Mouse (Mus musculus): ENCODE measurements around the gene Gm44790. TPM values are rescaled to one million over a fixed set of nuclear protein-coding genes. Genes with fewer than 3 reads are reported as not detected.

Gene Gm44790
- total RNA-seq, 2 experiments from 2014 or later: not detected

DNA sequence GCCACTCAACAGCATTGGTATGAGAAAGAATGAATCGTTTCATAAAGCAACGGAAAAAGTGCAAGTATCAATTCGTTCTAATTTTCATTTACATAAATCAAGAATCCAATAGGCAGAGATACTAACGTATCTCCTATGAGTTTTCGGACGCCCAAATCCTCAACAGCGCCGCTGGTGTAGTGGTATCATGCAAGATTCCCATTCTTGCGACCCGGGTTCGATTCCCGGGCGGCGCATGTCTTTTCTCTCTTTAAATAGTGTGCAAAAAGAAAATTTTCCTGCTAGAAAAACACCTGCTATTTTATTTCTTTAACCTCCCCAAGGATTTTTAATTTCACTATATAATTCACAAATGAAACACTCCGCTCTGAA is 22.7 kb upstream of the Gm44790 start:
- DNase-seq (ENCODE audit: low spot score): peak; percentile 88

DNA sequence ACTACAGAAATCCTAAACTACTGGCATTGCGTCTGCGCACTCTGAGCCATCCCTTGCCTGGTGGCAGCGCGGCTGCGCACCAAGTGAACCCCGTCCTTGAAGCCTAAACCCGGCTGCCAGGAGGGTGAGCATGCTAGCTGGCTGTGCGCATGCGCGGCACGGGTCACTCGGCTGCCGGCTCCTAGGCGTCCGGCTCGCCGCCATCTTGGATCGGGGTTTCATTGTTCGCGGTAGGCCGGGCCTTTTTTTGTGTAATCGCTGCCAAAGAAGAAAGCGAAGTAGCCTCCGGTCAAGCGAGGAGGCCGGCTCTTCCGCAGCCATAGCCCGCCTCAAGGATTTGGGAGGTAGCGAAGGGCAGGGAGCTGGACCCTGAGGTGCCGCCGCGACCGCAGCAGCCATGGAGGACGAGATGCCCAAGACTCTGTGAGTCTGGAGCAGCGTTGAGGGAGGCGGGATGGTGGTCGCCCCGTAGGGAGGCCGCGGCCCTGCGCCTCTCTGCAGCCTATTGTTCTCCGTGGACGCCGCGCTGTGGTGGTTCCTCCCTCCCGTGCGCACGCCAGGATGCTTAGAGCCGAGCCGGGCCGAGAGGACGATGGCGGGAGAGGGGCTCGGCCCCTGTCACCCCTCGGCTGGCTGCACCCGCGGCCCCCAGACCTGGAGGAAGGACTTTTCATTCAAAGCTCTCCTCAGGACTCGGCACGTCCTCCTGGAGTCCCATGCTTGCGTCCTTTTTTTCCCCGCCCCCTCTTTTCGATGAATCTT is 22.2 kb upstream of the Gm44790 start, which contains the start of gene Tia1:
TSS of gene Tia1 (plus strand) at position 120 of the 762 bp plus-strand sequence.
- peak; percentile 97 for DNase-seq (ENCODE audit: low spot score)

DNA sequence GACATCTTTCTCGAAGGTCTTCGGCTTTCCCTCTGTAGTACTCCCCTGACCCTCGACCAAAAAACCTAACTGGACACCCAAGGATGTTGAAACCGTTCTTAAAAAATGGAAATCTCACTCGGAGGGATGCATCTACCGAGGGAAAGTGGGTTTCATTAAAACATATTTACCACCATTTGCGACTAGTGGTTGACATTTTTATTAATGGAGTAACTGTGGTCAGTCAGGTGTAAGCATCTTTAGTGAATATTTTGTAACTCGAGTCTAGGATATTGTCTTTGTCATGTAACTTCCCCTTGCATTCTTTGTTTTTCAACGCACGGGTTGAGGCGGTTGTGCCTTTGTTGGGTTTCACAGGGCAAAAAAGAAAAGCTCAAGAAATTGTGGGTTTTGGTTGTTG is 21.5 kb upstream of the Gm44790 start:
- DNase-seq (ENCODE audit: low spot score): no peak

DNA sequence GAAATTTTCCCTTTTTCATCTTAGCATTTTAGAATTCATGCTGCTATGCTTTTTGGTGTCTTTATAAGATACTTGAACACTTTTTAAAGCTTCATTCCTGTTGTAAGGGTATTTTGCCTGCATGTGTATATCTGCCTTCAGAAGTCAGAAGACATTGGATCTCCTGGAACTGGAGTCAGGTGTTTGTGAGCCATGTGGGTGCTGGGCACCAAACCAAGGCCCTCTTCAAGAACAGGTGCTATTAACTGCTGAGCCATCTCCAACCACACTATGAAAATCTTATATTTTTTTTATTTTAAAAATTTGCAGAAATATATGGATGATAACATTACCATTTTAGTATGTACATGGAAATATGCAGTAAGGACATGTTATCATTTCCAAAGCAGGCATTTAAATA is 20.2 kb upstream of the Gm44790 start:
- DNase-seq (ENCODE audit: low spot score): peak; percentile 61

DNA sequence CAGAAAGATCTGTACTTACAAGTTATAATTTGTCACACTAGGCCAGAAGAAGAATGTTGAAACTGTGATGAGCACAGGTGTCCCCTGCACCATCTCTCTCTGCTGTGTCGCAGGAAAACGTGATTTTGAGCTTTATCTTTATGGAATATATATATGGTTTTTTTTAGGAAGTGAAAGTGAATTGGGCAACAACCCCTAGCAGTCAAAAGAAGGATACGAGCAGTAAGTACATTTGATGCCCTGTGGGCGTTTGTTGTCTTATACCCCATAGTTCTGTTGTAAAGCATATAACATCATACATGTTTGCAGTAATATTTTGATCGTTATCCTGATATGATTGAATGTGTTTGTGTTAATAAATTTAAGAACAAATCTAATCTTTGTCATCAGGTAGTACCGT is 7.7 kb upstream of the Gm44790 start:
- no peak for DNase-seq (ENCODE audit: low spot score)

DNA sequence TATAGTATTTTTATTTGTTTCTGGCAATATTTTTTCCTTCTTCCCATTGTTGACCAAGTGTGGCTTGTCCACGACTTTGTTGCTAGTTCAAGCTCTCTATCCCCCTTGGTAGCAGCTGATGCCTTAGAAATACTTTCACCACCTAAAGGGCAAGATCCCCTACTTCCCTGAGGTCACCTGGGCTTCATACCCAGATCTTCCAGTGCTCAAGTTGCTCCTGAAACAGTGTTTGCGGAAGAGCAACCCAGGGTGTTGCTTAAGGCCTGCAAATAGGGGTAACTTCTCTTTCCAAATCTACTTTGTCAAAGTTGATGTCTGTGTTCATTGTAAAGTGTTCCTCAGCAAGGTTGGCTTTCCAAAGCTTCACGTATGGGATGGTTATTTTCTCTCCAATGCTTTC is 7.2 kb upstream of the Gm44790 start:
- no peak for DNase-seq (ENCODE audit: low spot score)

DNA sequence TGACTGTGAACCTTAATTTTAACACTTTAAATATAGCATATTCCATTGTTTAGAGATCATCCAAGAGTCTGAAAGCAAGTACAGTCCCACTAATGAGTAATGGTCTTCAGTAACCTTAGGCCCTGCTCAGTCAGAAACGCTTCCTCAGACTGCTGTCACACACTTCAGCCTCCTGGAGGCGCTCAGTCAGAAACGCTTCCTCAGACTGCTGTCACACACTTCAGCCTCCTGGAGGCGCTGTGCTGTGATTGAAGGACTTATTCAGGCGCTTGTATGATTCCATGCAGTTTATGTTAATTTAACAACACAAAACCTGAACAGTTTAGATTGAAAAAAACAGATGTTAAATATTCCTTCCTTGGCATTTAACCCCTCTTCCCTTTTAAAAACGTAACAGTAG is 6.0 kb upstream of the Gm44790 start:
- DNase-seq (ENCODE audit: low spot score): no peak

DNA sequence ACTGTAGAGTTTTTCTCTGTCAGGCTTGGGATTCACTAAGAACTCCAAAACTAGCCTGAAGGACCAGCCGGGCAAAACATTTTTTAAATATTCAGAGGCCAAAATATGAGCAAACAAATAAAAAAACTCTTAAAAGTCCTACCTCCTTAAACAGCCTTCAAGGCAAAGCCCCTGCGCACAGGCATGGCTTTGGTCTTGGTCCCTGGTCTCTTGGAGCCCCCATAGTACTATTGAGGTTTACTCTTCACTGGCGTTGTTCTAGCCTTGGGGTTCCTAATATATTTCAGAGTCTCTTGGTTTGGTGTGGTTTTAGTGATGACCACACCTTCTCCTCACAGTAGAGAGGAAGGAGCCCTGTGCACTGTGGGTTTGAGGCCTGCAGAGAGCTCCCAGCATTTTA is 5.1 kb downstream of the Gm44790 start:
- no peak for DNase-seq (ENCODE audit: low spot score)

DNA sequence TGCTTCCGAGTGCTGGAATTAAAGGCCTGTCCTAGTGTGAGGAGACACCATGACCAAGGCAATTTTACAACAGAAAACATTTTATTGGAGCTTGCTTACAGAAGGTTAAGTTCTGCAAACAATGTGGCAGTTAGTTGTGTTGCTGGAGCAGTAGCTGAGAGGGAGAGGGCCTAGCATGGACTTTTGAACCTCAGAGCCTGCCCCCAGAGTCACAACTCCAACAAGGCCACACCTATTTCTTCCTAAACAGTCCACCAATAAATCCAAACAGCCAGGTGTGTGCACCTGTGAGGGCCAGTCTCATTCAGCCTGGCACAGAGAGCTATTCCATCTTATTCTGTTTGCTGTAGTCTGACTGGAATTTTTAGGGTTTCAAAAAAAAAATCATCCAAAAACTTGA is 7.2 kb downstream of the Gm44790 start:
- no peak for DNase-seq (ENCODE audit: low spot score)

DNA sequence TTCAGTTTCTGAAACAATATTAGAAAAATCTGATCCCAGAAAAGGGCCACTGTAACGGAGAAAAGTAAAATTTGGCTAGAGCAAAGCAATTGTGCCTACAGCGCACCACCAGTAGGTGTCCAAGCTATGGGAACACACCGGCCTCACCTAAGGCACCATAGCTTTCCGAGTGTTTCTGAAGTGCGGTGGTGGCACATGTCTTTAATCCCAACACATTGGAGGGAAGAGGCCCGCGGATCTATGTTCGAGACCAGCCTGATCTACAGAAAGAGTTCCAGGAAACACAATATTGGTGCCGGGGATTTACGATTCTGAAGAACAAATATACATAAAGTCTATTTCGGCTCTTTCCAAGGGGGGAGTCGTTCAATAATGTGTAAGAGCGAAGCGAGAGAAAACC is 11.3 kb downstream of the Gm44790 start:
- DNase-seq (ENCODE audit: low spot score): peak; percentile 43

DNA sequence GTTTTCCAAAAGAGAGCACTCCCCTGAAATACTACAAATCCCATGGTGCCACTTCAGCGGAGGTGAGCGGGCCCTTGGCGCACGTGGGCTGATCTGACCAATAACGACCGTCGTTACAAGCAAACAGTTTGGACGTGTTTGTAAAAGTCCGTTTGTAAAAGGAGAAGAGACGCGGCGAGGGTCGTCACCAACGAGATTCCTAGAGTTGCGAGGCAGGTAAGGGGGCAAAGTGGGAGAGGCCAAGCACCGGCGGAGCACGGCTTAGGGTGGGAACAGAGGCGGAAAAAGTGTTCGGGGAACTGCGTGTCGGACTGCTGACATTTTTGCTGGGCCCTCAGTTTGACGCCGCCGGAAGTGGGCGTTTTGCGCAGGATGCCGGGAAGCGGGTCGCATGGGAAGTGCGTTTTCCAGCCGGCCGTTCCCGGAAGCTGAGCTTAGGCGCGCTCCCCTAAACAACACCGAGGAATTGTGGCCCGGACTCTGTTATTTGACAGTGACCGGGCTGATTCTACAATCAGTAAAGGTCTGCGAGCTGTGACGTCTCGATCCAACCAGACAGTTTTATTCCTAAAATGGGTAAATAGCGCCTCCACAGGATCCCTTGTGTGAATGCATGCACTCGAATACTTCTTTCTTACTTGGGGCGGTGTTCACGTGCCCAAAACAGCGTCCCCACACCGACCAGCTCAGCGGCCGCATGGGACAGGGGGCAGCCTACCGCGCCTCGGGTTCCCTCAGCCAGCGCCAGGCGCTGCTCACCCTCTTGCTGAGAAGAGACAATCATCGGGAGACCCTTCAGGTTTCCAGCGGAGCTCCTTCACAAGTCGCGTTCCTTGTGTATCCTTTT is 12.0 kb downstream of the Gm44790 start, which contains the start of gene C87436:
TSS of gene C87436 (plus strand) at position 103 of the 847 bp plus-strand sequence.
- DNase-seq (ENCODE audit: low spot score): peak; percentile 95

DNA sequence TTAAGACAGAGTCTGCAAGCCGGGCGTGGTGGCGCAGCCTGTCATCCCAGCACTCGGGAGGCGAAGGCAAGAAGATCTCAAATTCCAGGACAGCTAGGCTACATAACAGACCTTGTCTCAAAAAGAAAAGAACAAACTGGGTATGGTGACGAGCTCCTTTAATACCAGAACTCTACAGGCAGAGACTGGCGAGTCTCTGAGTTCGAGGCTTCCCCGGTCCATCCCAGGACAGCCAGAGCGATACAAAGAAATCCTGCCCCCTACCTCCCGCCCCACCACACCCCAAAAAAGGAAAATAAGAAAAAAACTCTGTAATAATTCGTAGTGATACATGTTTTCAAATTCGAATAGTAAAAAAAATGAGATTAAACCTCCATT is 12.7 kb downstream of the Gm44790 start:
- no peak for DNase-seq (ENCODE audit: low spot score)

DNA sequence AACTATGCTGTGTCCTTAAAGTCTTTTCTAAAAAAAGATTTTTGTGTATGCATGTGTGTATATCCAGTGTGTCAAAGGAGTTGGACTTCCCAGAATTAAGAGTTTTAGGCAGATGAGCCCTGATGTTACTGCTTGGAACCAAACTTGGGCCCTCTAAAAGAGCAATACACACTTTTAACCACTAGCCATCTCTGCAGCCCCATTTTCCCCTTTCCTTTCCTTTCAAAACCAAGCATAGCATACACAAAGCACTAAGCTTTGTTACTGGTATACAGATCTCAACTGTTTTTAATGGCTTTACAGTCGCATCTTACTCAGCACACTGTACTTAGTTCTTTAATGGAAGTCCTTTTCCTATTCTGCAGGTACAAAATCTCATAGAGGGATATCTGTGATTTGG is 13.1 kb downstream of the Gm44790 start:
- no peak for DNase-seq (ENCODE audit: low spot score)

DNA sequence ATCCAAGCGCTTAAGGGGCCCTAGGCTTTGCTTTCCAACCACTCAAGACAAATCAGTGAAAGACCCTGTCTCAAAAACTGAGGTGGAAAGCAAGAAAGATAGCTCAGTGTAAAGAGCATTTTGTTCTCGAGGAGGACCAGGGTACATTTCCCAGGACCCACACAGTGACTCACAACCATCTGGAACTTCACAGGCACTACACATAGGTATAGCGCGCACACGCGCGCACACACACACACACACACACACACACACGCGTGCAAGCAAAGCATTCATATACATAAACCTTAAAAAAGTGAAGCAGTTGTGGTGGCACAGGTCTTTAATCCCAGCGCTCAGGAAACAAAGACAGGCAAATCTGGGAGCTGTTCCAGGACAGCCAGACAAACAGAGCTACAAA is 15.1 kb downstream of the Gm44790 start:
- DNase-seq (ENCODE audit: low spot score): no peak

DNA sequence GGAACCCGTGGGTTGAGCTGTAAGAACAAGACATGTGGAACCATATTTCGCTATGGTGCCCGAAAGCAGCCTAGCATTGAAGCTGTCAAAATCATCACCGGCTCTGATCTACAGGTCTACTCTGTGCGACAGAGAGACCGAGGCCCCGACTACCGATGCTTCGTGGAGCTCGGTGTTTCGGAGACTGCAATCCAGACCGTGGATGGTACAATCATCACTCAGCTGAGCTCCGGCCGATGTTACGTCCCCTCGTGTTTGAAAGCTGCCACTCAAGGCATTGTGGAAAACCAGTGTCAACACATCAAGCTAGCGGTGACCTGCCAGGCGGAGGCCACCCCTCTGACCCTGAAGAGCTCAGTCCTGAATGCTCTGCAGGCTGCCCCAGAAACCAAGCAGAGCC is 19.1 kb downstream of the Gm44790 start:
- DNase-seq (ENCODE audit: low spot score): no peak

DNA sequence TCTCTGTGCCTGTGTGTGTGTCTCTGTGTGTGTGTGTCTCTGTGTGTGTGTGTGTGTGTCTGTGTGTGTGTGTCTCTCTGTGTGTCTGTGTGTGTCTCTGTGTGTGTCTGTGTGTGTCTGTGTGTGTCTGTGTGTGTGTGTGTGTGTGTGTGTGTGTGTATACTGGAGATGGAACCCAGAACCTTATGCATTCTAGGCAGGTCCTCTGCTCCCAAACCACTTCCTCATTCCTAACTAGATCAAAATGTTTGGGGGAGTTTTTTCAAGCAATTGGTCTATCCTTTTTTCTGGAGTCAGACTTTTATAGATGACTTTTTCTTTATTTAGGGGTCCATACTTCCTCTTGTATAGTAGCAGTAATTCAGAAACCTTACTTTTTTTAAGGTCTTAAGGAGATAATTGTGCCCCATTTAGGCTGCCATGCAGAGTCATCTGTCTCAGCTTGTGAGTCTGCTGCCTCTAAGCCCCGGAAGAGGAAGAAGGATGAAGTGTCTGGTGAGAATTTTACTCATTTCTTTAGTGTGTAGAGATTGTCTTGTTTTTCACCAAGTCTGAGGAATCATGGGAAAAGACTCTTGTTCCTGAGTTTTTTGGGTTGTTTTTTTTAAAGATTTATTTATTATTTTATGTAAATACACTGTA is 20.6 kb downstream of the Gm44790 start:
- DNase-seq (ENCODE audit: low spot score): no peak

DNA sequence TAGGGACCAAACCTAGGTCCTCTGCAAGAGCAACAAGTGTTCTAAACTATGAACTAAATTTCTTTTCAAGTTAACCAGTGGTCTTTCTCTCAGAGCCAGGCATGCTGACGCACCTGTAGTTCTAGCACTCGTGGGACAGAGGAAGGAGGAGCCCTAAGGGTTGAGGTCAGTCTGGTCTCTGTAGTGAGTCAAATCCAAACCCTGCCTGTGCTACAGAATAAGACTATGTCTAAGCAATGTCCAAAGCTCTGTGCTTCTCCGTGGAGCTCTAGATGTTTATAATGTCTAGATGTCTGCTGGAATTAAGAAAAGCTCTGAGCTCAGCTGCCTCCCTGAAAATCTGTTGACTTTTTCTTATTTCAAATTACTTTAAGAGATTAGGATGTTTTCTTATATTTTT is 30.3 kb downstream of the Gm44790 start:
- DNase-seq (ENCODE audit: low spot score): no peak

DNA sequence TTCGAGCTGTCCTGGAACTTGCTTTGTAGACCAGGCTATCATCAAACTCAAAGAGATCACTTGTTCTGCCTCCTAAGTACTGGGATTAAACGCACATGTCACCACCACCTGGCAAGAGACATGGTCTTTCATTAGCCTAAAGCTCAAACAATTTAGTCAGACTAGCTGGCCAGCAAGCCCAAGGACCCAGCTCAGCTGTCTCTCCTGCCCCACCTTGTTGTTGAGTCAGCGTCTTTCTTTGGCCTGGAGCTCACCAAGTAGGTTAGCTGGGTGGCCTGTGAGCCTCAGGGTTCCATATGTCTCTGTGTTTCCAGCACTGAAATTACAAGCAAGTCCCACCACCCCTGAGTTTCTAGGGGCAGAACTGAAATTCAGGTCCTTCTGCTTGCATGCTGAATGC is 36.6 kb downstream of the Gm44790 start:
- no peak for DNase-seq (ENCODE audit: low spot score)

DNA sequence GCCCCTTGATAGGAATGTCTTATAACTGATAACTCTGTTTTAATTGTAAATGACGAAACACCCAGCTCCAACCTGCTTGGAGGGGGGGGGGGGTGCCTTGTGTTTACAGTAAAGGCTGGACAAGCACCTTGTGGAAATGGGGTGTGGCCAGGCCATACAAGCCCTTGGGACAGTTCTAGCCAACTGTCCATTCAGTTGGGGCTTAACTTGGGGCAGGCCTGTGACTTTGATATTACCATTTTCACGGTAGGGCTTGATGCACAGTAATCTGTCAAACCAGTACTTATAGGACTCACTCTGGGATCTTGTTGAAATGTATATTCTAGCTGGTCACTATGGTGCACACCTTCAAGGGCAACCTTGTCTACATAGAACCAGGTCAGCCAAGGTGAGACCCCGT is 44.9 kb downstream of the Gm44790 start:
- DNase-seq (ENCODE audit: low spot score): no peak

DNA sequence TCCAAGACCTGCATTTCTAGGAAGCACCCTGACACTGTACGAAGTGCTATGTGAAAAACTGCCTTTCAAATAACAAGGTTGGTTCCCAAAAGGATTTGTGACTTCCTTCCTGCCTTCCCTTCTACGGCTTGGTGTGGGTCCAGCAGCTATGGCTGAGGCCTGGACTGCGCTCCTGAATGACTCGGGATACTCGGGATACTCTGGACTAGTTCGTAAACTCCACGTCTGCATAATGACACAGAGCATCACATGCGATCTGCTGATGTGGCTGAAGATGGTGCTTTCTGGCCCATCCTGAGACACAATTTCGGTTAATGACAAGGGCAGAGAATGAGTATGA is 45.3 kb downstream of the Gm44790 start:
- no peak for DNase-seq (ENCODE audit: low spot score)

DNA sequence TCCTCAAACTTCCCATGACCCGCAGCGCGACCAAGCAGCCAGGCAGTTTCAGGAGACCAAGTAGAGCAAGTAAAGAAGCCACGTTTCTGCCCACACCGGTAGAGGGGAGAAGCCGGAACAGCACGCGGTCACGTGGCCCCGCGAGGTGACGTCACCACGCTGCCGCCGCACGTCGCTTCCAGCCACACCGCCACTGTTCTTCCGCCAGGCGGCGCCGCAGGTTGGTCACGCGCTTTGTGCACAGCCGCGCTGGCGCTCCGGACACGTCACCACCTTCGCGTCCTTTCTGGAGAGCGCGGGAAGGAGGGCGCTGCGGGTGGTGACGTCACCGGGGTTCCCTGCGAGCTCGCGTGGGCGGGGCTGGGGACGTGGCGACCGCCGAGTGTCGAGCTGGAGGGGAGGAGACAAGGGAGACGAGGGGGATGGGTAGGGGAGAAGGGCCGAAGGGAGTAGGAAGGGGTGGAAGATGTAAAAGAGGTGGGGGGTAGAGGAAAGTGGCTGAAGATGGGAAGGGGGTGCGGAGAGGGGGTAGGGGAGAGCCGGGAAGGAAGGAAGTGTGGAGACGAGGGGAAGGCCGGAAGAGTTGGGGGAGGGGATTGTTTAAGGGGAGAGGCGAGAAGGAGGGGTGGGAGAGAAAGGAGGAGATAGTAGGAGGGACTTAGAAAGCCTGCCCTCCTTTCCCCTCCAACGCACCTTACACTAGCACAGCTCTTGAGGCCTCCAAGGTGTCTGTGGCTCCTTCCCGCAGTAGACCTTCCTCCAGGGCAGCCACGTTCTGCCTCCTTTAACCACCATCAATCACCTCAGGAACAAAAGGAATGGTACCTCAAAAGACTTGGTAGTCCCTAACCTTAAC is 45.9 kb downstream of the Gm44790 start:
- peak; percentile 100 for DNase-seq (ENCODE audit: low spot score)

DNA sequence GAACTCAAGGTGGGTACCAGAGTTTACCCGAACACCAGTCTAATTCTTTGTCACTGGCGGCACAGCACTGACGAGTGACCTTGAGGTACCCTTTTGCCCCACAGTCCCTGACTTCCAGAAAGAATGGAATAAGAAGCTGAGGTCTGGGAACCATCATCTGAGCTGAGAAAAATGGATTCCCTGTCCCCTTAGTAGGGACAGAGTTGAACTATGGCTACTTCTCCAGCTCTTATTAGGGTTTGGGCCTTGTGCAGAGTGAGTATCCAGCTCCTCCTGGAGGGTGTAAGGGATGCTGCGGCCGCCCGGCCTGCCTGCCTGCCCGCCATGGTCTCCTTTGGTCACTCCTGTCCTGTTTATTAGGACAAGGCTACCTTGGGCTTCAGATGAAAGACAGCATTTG is 46.6 kb downstream of the Gm44790 start:
- DNase-seq (ENCODE audit: low spot score): no peak
